Comparison of ENCODE assay signal across 19 mouse cellular contexts in genomic region chr10:40457116-40457515, GRCm38 (mm10).
DNase-seq lines count a peak whose midpoint lies in the region; ATAC-seq and TF ChIP-seq lines count a peak whose summit lies in the region.
"Had no signal": no experiment of that assay in that cellular context is flagged by ENCODE, and none has a peak within 500 bp of the region (broad histone marks: within the 10 kb centered on the region; RNA-seq: fewer than 3 reads in every experiment).

No protein-coding gene starts in this region.

- no peak overlapping the region for H3K9ac ChIP-seq in kidney, embryonic 14.5 days (ENCODE audit: low read depth, low read length)
- H3K9ac ChIP-seq: embryonic facial prominence, embryonic 12.5 days; forebrain, embryonic 15.5 days; heart, embryonic 12.5 days; hindbrain, embryonic 14.5 days had no signal

- H3K4me3 ChIP-seq in kidney, embryonic 14.5 days (ENCODE audit: low read length), result no peak overlapping the region
- no peak overlapping the region for H3K4me3 ChIP-seq in layer of hippocampus, adult 2 months
- H3K4me3 ChIP-seq in macrophage (ENCODE audit: inconsistent target), result no peak overlapping the region
- H3K4me3 ChIP-seq: embryonic facial prominence, embryonic 12.5 days; forebrain, embryonic 15.5 days; heart, adult 2 months; heart, embryonic 12.5 days; hindbrain, embryonic 10.5 days had no signal

- H3K27ac ChIP-seq in kidney, embryonic 14.5 days (ENCODE audit: low read depth, low read length), result no peak overlapping the region
- H3K27ac ChIP-seq in layer of hippocampus, adult 2 months, result peak overlapping the region; percentile 55; the same call in 1 of the 2 replicates
- 0 out of 2 replicates have a peak overlapping the region, but pooled peaks have one; percentile 13 for H3K27ac ChIP-seq in macrophage
- H3K27ac ChIP-seq: embryonic facial prominence, embryonic 12.5 days; forebrain, embryonic 15.5 days; heart, adult 2 months; hindbrain, embryonic 10.5 days; hindbrain, embryonic 14.5 days had no signal

- 86% methylated on average over 1 of the region's 1 CpGs for WGBS in kidney, embryonic 14.5 days
- 83% methylated on average over 1 of the region's 1 CpGs for WGBS in macrophage (ENCODE audit: missing documents)

- no peaks in the 10 kb centered on the region; the same call in 1 of the 2 replicates for H3K36me3 ChIP-seq in kidney, embryonic 14.5 days (ENCODE audit: control insufficient read depth, insufficient read depth, low read length)
- H3K36me3 ChIP-seq in macrophage (ENCODE audit: inconsistent target), result no peaks in the 10 kb centered on the region
- H3K36me3 ChIP-seq: embryonic facial prominence, embryonic 12.5 days; forebrain, embryonic 15.5 days had no signal

- H3K79me2 ChIP-seq in macrophage (ENCODE audit: inconsistent target), result no peaks in the 10 kb centered on the region

- TF ChIP-seq CTCF in layer of hippocampus, adult 2 months (conservative IDR thresholded peaks at IDR 0.05), result no peak

- no peak overlapping the region for H3K4me2 ChIP-seq in kidney, embryonic 14.5 days (replicated peaks; ENCODE audit: low read depth, low read length)
- H3K4me2 ChIP-seq: embryonic facial prominence, embryonic 12.5 days; forebrain, embryonic 15.5 days; heart, embryonic 12.5 days; hindbrain, embryonic 14.5 days had no signal

- H3K27me3 ChIP-seq in kidney, embryonic 14.5 days (ENCODE audit: control insufficient read depth, insufficient read depth, low read length), result no peaks in the 10 kb centered on the region
- H3K27me3 ChIP-seq: CH12.LX; embryonic facial prominence, embryonic 12.5 days; forebrain, embryonic 15.5 days; heart, embryonic 12.5 days had no signal

- ATAC-seq in kidney, embryonic 14.5 days (ENCODE audit: low FRiP score, low TSS enrichment), result no peak
- ATAC-seq: forebrain, embryonic 15.5 days had no signal

- peaks cover 1% of the 10 kb centered on the region; the same call in 1 of the 2 replicates for H3K4me1 ChIP-seq in kidney, embryonic 14.5 days (ENCODE audit: control insufficient read depth, insufficient read depth, low read length)

- H3K9me3 ChIP-seq in kidney, embryonic 14.5 days (ENCODE audit: control insufficient read depth, low read length), result no peaks in the 10 kb centered on the region
- H3K9me3 ChIP-seq: embryonic facial prominence, embryonic 12.5 days; forebrain, embryonic 15.5 days; heart, embryonic 12.5 days; hindbrain, embryonic 10.5 days had no signal

- DNase-seq in kidney, adult 11 months, result peak; percentile 20
- no peak for DNase-seq in layer of hippocampus, adult 2 months (ENCODE audit: low spot score in 2 of 2)
- no peak for DNase-seq in layer of hippocampus, adult 18-20 months (ENCODE audit: low spot score in 2 of 2)
- DNase-seq in 416B (ENCODE audit: low read depth), result peak; percentile 69
- no peak for DNase-seq in frontal cortex, postnatal 14 days (ENCODE audit: low spot score in 2 of 2)
- DNase-seq: adrenal gland, adult 8-10 months; cerebellum, adult 11-12 months; cerebellum, adult 9-10 months; cerebellum, postnatal 25 days; gastrocnemius, postnatal 10 days; heart, adult 2 months had no signal

Comparison
In these comparisons a context has a peak if more than half of its experiments do, and no peak if none do; other contexts are left out.
1. DNase-seq: peak in kidney, adult 11 months (single experiment) and 416B (single experiment); none in layer of hippocampus, adult 2 months (0 of 2), layer of hippocampus, adult 18-20 months (0 of 2) and frontal cortex, postnatal 14 days (0 of 2).